Mouse (Mus musculus): ENCODE results near the gene Btbd19. TPM values are rescaled to one million over a fixed set of nuclear protein-coding genes. Genes with fewer than 3 reads are reported as not detected.

Gene Btbd19
- total RNA-seq, 2 experiments from 2014 or later: 2.3 to 2.5 TPM

- intact Hi-C loops (cut with DNase I): loop anchor here (5.0 to 10.0 kb wide), 2 partner anchors 69 to 433 kb away; no protein-coding TSS in a partner anchor
- no peak for DNase-seq
- TF ChIP-seq CTCF (IDR thresholded peaks at IDR 0.05): no peak
These were observed 22.7 kb upstream of the Btbd19 start for GRCm38 (mm10) chr4:117148047-117148713.

GRCm38 (mm10) chr4:117146176-117146575, 20.7 kb upstream of the Btbd19 start:
- peak; percentile 92 for DNase-seq
- Histone ChIP-seq H3K27ac (no peak overlapping the region), H3K4me3 (no peak overlapping the region)
- TF ChIP-seq CTCF (IDR thresholded peaks at IDR 0.05): no peak; the same call in 1 of the 2 replicates
- intact Hi-C loops (cut with DNase I): loop anchor here (5.0 to 10.0 kb wide), 2 partner anchors 71 to 431 kb away; no protein-coding TSS in a partner anchor

More at GRCm38 (mm10) chr4:117148047-117148713, 22.7 kb upstream of the Btbd19 start:
- Histone ChIP-seq H3K27ac (no peak overlapping the region), H3K4me3 (no peak overlapping the region)

GRCm38 (mm10) chr4:117145248-117145647, 19.7 kb upstream of the Btbd19 start:
- TF ChIP-seq CTCF (IDR thresholded peaks at IDR 0.05): no peak
- no peak for DNase-seq
- H3K27ac ChIP-seq: no peak overlapping the region
- no peak overlapping the region for H3K4me3 ChIP-seq
- intact Hi-C loops (cut with DNase I): loop anchor here (5.0 to 10.0 kb wide), 2 partner anchors 72 to 430 kb away; no protein-coding TSS in a partner anchor

- intact Hi-C loops (cut with DNase I): loop anchor here (10.0 kb wide), 1 partner anchor 428 kb away; no protein-coding TSS in a partner anchor
- Histone ChIP-seq H3K4me3 (no peak overlapping the region), H3K27ac (no peak overlapping the region)
- DNase-seq: no peak
- no peak for TF ChIP-seq CTCF (IDR thresholded peaks at IDR 0.05)
These were observed 17.5 kb upstream of the Btbd19 start for GRCm38 (mm10) chr4:117143023-117143422.

GRCm38 (mm10) chr4:117140613-117141012, 15.1 kb upstream of the Btbd19 start:
- TF ChIP-seq CTCF (IDR thresholded peaks at IDR 0.05): peak; percentile 65
- Histone ChIP-seq H3K4me3 (no peak overlapping the region), H3K27ac (no peak overlapping the region)
- intact Hi-C loops (cut with DNase I): loop anchor here (2.0 to 10.0 kb wide), 3 partner anchors 138 to 426 kb away; no protein-coding TSS in a partner anchor
- DNase-seq: no peak

GRCm38 (mm10) chr4:117139217-117139612, 13.7 kb upstream of the Btbd19 start:
- intact Hi-C loops (cut with DNase I): no loop called here

GRCm38 (mm10) chr4:117138295-117139216, 13.0 kb upstream of the Btbd19 start:
- DNase-seq: no peak
- intact Hi-C loops (cut with DNase I): no loop called here

More at GRCm38 (mm10) chr4:117139217-117139612, 13.7 kb upstream of the Btbd19 start:
- Histone ChIP-seq H3K4me3 (no peak overlapping the region), H3K27ac (no peak overlapping the region)
- TF ChIP-seq CTCF (IDR thresholded peaks at IDR 0.05): peak; percentile 87
- DNase-seq: peak; percentile 54

GRCm38 (mm10) chr4:117136034-117136433, 10.5 kb upstream of the Btbd19 start:
- DNase-seq: peak; percentile 50
- TF ChIP-seq CTCF (IDR thresholded peaks at IDR 0.05): no peak
- peak overlapping the region; percentile 57 for H3K27ac ChIP-seq
- intact Hi-C loops (cut with DNase I): no loop called here
- no peak overlapping the region for H3K4me3 ChIP-seq

More at GRCm38 (mm10) chr4:117138295-117139216, 13.0 kb upstream of the Btbd19 start:
- TF ChIP-seq CTCF (IDR thresholded peaks at IDR 0.05): no peak
- H3K27ac ChIP-seq: no peak overlapping the region
- no peak overlapping the region for H3K4me3 ChIP-seq

GRCm38 (mm10) chr4:117134601-117134995, 9.1 kb upstream of the Btbd19 start:
- intact Hi-C loops (cut with DNase I): no loop called here
- peak overlapping the region; percentile 82 for H3K27ac ChIP-seq
- TF ChIP-seq CTCF (IDR thresholded peaks at IDR 0.05): no peak
- DNase-seq: no peak
- peak overlapping the region; percentile 95; the same call in 1 of the 2 replicates for H3K4me3 ChIP-seq

- Histone ChIP-seq H3K27ac (peak within 1 kb of the TSS; percentile 82), H3K4me3 (peak within 1 kb of the TSS; percentile 95)
- DNase-seq: peak; percentile 96
- intact Hi-C loops (cut with DNase I): no loop called here
- TF ChIP-seq CTCF (IDR thresholded peaks at IDR 0.05): peak; percentile 6; the same call in 1 of the 2 replicates
These were observed 8.5 kb upstream of the Btbd19 start, which contains the start of gene Plk3 for GRCm38 (mm10) chr4:117133817-117134600. Gene Plk3 (minus strand): TSS chr4:117133963.

- H3K27ac ChIP-seq: peak overlapping the region; percentile 82
- no peak for DNase-seq
- H3K4me3 ChIP-seq: peak overlapping the region; percentile 95
- intact Hi-C loops (cut with DNase I): no loop called here
- TF ChIP-seq CTCF (IDR thresholded peaks at IDR 0.05): no peak
These were observed 7.9 kb upstream of the Btbd19 start for GRCm38 (mm10) chr4:117133366-117133796.

GRCm38 (mm10) chr4:117132794-117133143, 7.2 kb upstream of the Btbd19 start:
- intact Hi-C loops (cut with DNase I): no loop called here
- DNase-seq: no peak
- Histone ChIP-seq H3K4me3 (peak overlapping the region; percentile 95), H3K27ac (no peak overlapping the region; the same call in 1 of the 2 replicates)
- TF ChIP-seq CTCF (IDR thresholded peaks at IDR 0.05): no peak
